Mouse (Mus musculus): Measurements from ENCODE around the gene Filip1.

Filip1 gene

GRCm38 (mm10) chr9:80002394-80003188 is 10.1 kb downstream of the Filip1 start:
- DNase-seq (ENCODE audit: low read depth, low spot score), result peak; percentile 78
- Histone ChIP-seq H3K27me3 (ENCODE audit: control insufficient read depth, insufficient read depth, low read length, poor library complexity, severe bottlenecking) (no peaks in the 10 kb centered on the region), H3K36me3 (ENCODE audit: control insufficient read depth, insufficient read depth, low read length, poor library complexity, severe bottlenecking) (no peaks in the 10 kb centered on the region)

- no peak for DNase-seq (ENCODE audit: low read depth, low spot score)
- Histone ChIP-seq H3K36me3 (ENCODE audit: control insufficient read depth, insufficient read depth, low read length, poor library complexity, severe bottlenecking) (no peaks in the 10 kb centered on the region), H3K27me3 (ENCODE audit: control insufficient read depth, insufficient read depth, low read length, poor library complexity, severe bottlenecking) (no peaks in the 10 kb centered on the region)
These were observed 15.4 kb downstream of the Filip1 start for GRCm38 (mm10) chr9:79997282-79997681.

DNA sequence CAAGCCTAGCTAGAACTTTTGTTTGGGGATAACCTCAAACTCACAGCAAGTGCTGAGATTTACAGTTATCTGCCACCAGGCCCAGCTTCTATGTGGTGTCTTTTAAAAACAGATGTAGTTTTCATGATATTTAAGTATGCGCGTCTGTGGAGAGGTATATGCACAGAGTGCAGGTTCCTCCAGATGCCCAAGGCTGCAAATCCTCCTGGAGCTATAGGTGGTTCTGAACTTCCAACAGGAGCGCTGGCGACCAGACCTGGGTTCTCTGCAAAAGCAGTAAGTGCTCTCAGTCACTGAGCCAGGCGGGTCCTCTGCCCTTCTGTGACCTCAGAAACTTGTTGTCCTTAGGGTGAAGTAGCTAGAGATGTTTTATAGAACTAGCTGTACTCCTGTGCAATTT is 18.4 kb downstream of the Filip1 start:
- H3K36me3 ChIP-seq (ENCODE audit: control insufficient read depth, insufficient read depth, low read length, poor library complexity, severe bottlenecking), result no peaks in the 10 kb centered on the region
- no peaks in the 10 kb centered on the region for H3K27me3 ChIP-seq (ENCODE audit: control insufficient read depth, insufficient read depth, low read length, poor library complexity, severe bottlenecking)
- DNase-seq (ENCODE audit: low read depth, low spot score), result no peak

DNA sequence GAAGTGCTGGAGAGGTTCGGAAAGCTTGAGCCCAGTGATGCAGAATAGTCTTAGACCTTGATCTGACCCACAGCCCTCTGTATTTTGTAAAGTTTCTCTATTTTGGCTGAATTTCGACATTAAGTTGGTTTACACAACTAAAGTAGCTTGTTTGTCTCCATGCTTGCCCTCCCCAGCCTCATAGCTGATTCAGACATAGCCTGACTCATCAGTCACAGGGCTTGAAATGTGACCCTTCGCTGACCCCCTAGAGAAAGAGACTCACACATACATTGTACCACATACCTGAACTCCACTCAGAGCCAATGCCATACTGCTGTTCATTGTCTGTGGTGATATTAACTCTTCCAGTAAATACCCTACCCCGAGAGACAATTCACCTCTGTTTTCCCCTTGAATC is 19.6 kb downstream of the Filip1 start:
- no peak for DNase-seq (ENCODE audit: low read depth, low spot score)
- no peaks in the 10 kb centered on the region for H3K36me3 ChIP-seq (ENCODE audit: control insufficient read depth, insufficient read depth, low read length, poor library complexity, severe bottlenecking)
- H3K27me3 ChIP-seq (ENCODE audit: control insufficient read depth, insufficient read depth, low read length, poor library complexity, severe bottlenecking), result no peaks in the 10 kb centered on the region

GRCm38 (mm10) chr9:79990456-79991017 is 22.1 kb downstream of the Filip1 start:
- no peaks in the 10 kb centered on the region for H3K27me3 ChIP-seq (ENCODE audit: control insufficient read depth, insufficient read depth, low read length, poor library complexity, severe bottlenecking)
- DNase-seq (ENCODE audit: low read depth, low spot score), result no peak
- H3K36me3 ChIP-seq (ENCODE audit: control insufficient read depth, insufficient read depth, low read length, poor library complexity, severe bottlenecking), result no peaks in the 10 kb centered on the region

DNA sequence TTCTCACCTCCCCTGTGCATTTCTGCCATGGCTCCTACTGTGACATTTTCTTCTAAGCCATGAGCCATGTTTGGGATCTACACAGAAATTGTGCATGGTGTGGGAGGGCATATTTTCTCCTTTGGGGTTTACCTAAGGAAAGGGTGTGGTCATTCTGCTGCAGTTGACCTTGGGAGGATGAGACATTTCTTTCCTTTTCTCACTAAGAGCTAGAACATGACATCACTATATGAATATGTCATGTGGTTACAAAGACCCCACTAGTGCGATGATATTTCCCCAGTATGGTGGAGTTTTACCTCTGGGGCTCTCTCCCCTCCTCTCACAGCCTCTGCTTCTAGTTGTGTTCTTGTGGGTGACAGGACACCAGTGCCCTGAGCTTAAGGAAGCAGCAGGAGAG is 22.9 kb downstream of the Filip1 start:
- no peak for DNase-seq (ENCODE audit: low read depth, low spot score)
- no peaks in the 10 kb centered on the region for H3K27me3 ChIP-seq (ENCODE audit: control insufficient read depth, insufficient read depth, low read length, poor library complexity, severe bottlenecking)
- no peaks in the 10 kb centered on the region for H3K36me3 ChIP-seq (ENCODE audit: control insufficient read depth, insufficient read depth, low read length, poor library complexity, severe bottlenecking)

- Histone ChIP-seq H3K27me3 (ENCODE audit: control insufficient read depth, insufficient read depth, low read length, poor library complexity, severe bottlenecking) (no peaks in the 10 kb centered on the region), H3K36me3 (ENCODE audit: control insufficient read depth, insufficient read depth, low read length, poor library complexity, severe bottlenecking) (no peaks in the 10 kb centered on the region)
- no peak for DNase-seq (ENCODE audit: low read depth, low spot score)
These were observed 23.6 kb downstream of the Filip1 start for GRCm38 (mm10) chr9:79989061-79989460.

- Histone ChIP-seq H3K27me3 (ENCODE audit: control insufficient read depth, insufficient read depth, low read length, poor library complexity, severe bottlenecking) (no peaks in the 10 kb centered on the region), H3K36me3 (ENCODE audit: control insufficient read depth, insufficient read depth, low read length, poor library complexity, severe bottlenecking) (no peaks in the 10 kb centered on the region)
- no peak for DNase-seq (ENCODE audit: low read depth, low spot score)
These were observed 29.4 kb downstream of the Filip1 start for GRCm38 (mm10) chr9:79983244-79983643.

DNA sequence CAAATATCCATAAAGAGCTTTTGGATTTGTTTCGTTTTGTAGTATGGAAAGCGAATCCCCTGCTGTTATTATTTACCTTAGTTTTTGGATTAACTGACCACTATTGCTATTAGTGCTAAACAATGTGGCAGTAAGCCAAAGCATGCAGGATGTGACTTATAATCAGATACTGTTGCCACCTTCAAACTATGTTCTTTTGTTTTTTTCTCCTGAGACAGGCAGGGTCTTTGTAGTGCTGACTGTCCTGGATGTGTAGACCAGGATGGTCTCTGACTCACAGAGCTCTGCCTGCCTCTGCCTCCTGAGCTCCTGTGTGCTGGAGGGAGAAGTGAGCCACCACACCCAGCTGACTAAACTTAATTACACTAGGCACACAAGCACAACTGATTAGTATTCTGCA is 33.4 kb downstream of the Filip1 start:
- DNase-seq (ENCODE audit: low read depth, low spot score), result no peak
- Histone ChIP-seq H3K27me3 (ENCODE audit: control insufficient read depth, insufficient read depth, low read length, poor library complexity, severe bottlenecking) (no peaks in the 10 kb centered on the region), H3K36me3 (ENCODE audit: control insufficient read depth, insufficient read depth, low read length, poor library complexity, severe bottlenecking) (no peaks in the 10 kb centered on the region)

DNA sequence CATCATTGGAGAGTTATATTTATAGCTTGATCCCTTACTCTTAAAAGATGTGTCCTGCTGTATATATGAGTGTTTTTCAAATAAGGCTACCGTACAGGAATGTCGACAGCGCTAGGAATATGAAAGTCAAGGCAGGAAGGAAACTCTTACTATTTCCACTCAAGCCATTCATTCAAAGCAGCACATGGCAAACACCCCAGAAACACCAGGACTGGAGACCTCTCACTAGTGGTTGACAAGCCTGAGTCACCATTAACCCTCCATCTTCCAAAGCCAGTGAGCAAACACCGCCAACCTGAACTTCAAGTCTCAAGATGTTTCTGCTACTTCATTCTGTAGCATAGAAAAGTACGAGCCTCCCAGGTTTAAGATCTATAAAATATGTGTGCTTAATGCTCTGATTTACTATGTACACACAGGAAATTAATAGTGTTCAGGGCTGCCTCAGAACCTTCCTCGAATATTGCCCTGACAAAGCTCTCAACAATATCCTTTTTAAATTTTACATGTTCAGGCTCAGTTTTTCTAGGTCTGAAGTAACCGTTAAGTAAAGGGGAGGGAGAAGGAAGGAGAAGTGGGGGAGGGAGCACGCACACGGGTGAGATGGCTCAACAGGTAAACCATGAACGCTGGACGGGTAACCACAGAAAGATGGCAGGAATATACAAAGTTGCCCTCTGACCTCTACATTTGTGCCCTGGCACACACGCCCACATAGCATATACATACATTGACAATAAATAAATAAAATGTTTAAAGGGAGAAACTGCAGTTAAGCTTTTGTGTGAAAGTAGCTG is 34.2 kb downstream of the Filip1 start:
- H3K27me3 ChIP-seq (ENCODE audit: control insufficient read depth, insufficient read depth, low read length, poor library complexity, severe bottlenecking), result no peaks in the 10 kb centered on the region
- H3K36me3 ChIP-seq (ENCODE audit: control insufficient read depth, insufficient read depth, low read length, poor library complexity, severe bottlenecking), result no peaks in the 10 kb centered on the region
- no peak for DNase-seq (ENCODE audit: low read depth, low spot score)

DNA sequence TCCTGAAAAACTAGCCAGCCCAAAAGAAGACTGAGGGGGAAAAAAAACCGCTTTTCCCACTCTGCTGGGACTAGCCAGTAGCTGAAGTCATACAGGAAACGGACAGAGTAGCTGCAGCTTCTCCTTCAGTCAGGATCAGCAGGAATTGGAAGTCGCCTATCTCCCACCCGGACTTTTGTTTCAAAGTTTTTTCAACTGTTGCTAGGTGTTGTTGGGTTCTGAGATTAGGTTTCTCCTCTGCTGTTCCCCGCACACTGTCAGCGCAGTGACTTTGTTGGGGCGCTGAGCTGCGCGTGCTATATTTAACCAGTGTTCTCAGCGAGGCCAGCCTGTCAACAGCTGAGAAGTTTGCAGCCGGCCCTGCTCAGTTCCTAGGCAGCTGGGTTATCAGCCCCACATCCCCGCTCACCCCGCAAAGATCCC is 35.1 kb downstream of the Filip1 start:
- Histone ChIP-seq H3K36me3 (ENCODE audit: control insufficient read depth, insufficient read depth, low read length, poor library complexity, severe bottlenecking) (no peaks in the 10 kb centered on the region), H3K27me3 (ENCODE audit: control insufficient read depth, insufficient read depth, low read length, poor library complexity, severe bottlenecking) (no peaks in the 10 kb centered on the region)
- DNase-seq (ENCODE audit: low read depth, low spot score), result peak; percentile 2

GRCm38 (mm10) chr9:79976789-79977188 is 35.9 kb downstream of the Filip1 start:
- no peaks in the 10 kb centered on the region for H3K36me3 ChIP-seq (ENCODE audit: control insufficient read depth, insufficient read depth, low read length, poor library complexity, severe bottlenecking)
- H3K27me3 ChIP-seq (ENCODE audit: control insufficient read depth, insufficient read depth, low read length, poor library complexity, severe bottlenecking), result no peaks in the 10 kb centered on the region; the same call in 1 of the 2 replicates
- no peak for DNase-seq (ENCODE audit: low read depth, low spot score)

DNA sequence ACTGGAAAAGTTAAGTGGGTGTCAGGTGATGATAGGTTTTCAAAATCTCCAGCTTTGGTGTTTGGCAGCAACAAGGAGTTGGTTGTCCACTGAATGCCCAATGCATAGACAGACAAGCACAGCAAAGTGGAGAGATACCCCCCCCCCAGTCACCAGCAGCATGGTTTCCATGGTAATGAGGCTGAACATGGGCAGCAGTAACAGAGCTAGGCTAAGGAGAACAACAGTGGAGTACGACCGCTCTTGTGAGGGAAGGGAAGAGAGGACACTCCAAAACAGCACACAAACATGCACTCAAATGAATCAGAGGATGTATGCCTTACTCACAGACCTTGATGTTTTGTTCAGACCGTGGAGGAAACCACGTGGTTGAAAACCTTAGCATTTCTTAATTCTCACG is 37.5 kb downstream of the Filip1 start:
- no peak for DNase-seq (ENCODE audit: low read depth, low spot score)
- no peaks in the 10 kb centered on the region for H3K36me3 ChIP-seq (ENCODE audit: control insufficient read depth, insufficient read depth, low read length, poor library complexity, severe bottlenecking)
- no peaks in the 10 kb centered on the region; the same call in 1 of the 2 replicates for H3K27me3 ChIP-seq (ENCODE audit: control insufficient read depth, insufficient read depth, low read length, poor library complexity, severe bottlenecking)

- DNase-seq (ENCODE audit: low read depth, low spot score), result no peak
- Histone ChIP-seq H3K36me3 (ENCODE audit: control insufficient read depth, insufficient read depth, low read length, poor library complexity, severe bottlenecking) (no peaks in the 10 kb centered on the region), H3K27me3 (ENCODE audit: control insufficient read depth, insufficient read depth, low read length, poor library complexity, severe bottlenecking) (no peaks in the 10 kb centered on the region; the same call in 1 of the 2 replicates)
These were observed 39.1 kb downstream of the Filip1 start for GRCm38 (mm10) chr9:79973582-79973981.

GRCm38 (mm10) chr9:79972705-79973104 is 39.9 kb downstream of the Filip1 start:
- no peaks in the 10 kb centered on the region; the same call in 1 of the 2 replicates for H3K27me3 ChIP-seq (ENCODE audit: control insufficient read depth, insufficient read depth, low read length, poor library complexity, severe bottlenecking)
- no peak for DNase-seq (ENCODE audit: low read depth, low spot score)

More at GRCm38 (mm10) chr9:79972705-79973104, 39.9 kb downstream of the Filip1 start:
- H3K36me3 ChIP-seq (ENCODE audit: control insufficient read depth, insufficient read depth, low read length, poor library complexity, severe bottlenecking), result no peaks in the 10 kb centered on the region

Measured in splenic B cell, adult 2 months (primary cell).